12 mouse cellular contexts compared by ENCODE assay signal in the genomic region with DNA sequence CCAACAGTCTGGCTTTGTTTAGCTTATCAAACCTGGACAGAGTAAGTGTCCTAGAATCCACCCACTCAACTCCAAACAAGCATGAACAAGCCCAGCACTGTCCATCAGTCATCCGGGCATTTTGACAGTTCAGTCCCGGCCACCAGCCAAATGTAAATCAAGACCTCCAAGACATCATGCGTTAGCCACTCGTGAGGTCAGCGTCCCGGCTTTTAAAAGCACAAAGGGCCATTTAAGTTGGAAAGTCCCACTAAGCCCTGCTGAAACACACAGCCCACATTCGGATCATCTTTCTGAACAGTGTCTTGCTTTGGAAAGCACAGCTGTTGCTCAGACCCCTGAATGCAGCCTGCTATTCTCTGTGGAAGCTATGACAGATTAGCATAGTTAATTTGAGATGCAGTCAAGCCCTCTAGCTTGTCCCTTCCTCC. TPM values are rescaled to one million over a fixed set of nuclear protein-coding genes. Genes with fewer than 3 reads are reported as not detected.
DNase-seq lines count a peak whose midpoint lies in the region; ATAC-seq and TF ChIP-seq lines count a peak whose summit lies in the region.
"Had no signal": no experiment of that assay in that cellular context is flagged by ENCODE, and none has a peak within 500 bp of the region (broad histone marks: within the 10 kb centered on the region; RNA-seq: fewer than 3 reads in every experiment).

No protein-coding gene starts in this region.

- H3K36me3 ChIP-seq in midbrain, embryonic 11.5 days (ENCODE audit: control insufficient read depth, insufficient read depth, low read length), result no peaks in the 10 kb centered on the region
- no peaks in the 10 kb centered on the region for H3K36me3 ChIP-seq in midbrain, embryonic 16.5 days (ENCODE audit: control insufficient read depth, insufficient read depth, low read length)
- H3K36me3 ChIP-seq in limb, embryonic 13.5 days, result no peaks in the 10 kb centered on the region
- H3K36me3 ChIP-seq: embryonic facial prominence, embryonic 13.5 days had no signal

- no peak overlapping the region for H3K9ac ChIP-seq in midbrain, embryonic 11.5 days (ENCODE audit: low read length)
- no peak overlapping the region for H3K9ac ChIP-seq in midbrain, embryonic 16.5 days (ENCODE audit: low read depth, low read length)
- H3K9ac ChIP-seq in limb, embryonic 13.5 days, result no peak overlapping the region
- H3K9ac ChIP-seq: embryonic facial prominence, embryonic 13.5 days had no signal

- intact Hi-C loops in left cerebral cortex, adult 2 months (cut with DNase I), result no loop called here

- no peak overlapping the region for H3K27ac ChIP-seq in midbrain, embryonic 11.5 days (ENCODE audit: low read depth, low read length)
- no peak overlapping the region for H3K27ac ChIP-seq in midbrain, embryonic 16.5 days (ENCODE audit: low read length)
- no peak overlapping the region for H3K27ac ChIP-seq in limb, embryonic 13.5 days
- no peak overlapping the region for H3K27ac ChIP-seq in left cerebral cortex, adult 2 months
- H3K27ac ChIP-seq: embryonic facial prominence, embryonic 13.5 days had no signal

- no peaks in the 10 kb centered on the region for H3K27me3 ChIP-seq in midbrain, embryonic 11.5 days (ENCODE audit: control insufficient read depth, insufficient read depth, low read length)
- H3K27me3 ChIP-seq in midbrain, embryonic 16.5 days (ENCODE audit: control insufficient read depth, insufficient read depth, low read depth, low read length), result no peaks in the 10 kb centered on the region
- H3K27me3 ChIP-seq in limb, embryonic 13.5 days, result no peaks in the 10 kb centered on the region
- H3K27me3 ChIP-seq: embryonic facial prominence, embryonic 13.5 days had no signal

- ATAC-seq in midbrain, embryonic 11.5 days (ENCODE audit: low FRiP score), result 0 out of 2 replicates have a peak, but pooled peaks have one; percentile 30
- ATAC-seq in midbrain, embryonic 16.5 days, result no peak
- peak; percentile 62; the same call in 1 of the 2 replicates for ATAC-seq in limb, embryonic 13.5 days (ENCODE audit: low FRiP score, low read depth)

- H3K9me3 ChIP-seq in midbrain, embryonic 11.5 days (ENCODE audit: control insufficient read depth, low read length), result no peaks in the 10 kb centered on the region
- no peaks in the 10 kb centered on the region for H3K9me3 ChIP-seq in midbrain, embryonic 16.5 days (replicated peaks; ENCODE audit: control insufficient read depth, low read length, poor library complexity, severe bottlenecking)
- H3K9me3 ChIP-seq in limb, embryonic 13.5 days, result no peaks in the 10 kb centered on the region
- H3K9me3 ChIP-seq: embryonic facial prominence, embryonic 13.5 days had no signal

- WGBS in midbrain, embryonic 11.5 days, result 62% methylated on average over 7 of the region's 7 CpGs
- 36% methylated on average over 7 of the region's 7 CpGs for WGBS in midbrain, embryonic 16.5 days
- WGBS in limb, embryonic 13.5 days, result 59% methylated on average over 7 of the region's 7 CpGs

- peak; percentile 37 for DNase-seq in adrenal gland, postnatal 14 days
- no peak for DNase-seq in adrenal gland, adult 18-20 months (ENCODE audit: low spot score in 2 of 2)
- no peak for DNase-seq in midbrain, embryonic 11.5 days (ENCODE audit: low spot score, missing footprints)
- peak; percentile 50 for DNase-seq in testis, postnatal 10 days (ENCODE audit: low spot score)
- no peak for DNase-seq in yolk sac, embryonic 10.5 days (ENCODE audit: low spot score)
- DNase-seq in left cerebral cortex, adult 2 months (ENCODE audit: extremely low spot score in 1 of 2, low spot score in 2 of 2), result no peak
- DNase-seq: right cerebral cortex, postnatal 25 days had no signal

- TF ChIP-seq CTCF in left cerebral cortex, adult 2 months (IDR thresholded peaks at IDR 0.05), result no peak

- H3K4me2 ChIP-seq in midbrain, embryonic 11.5 days, result no peak overlapping the region
- no peak overlapping the region for H3K4me2 ChIP-seq in midbrain, embryonic 16.5 days (ENCODE audit: low read length)
- no peak overlapping the region for H3K4me2 ChIP-seq in limb, embryonic 13.5 days (replicated peaks)
- H3K4me2 ChIP-seq: embryonic facial prominence, embryonic 13.5 days had no signal

- no peak overlapping the region for H3K4me3 ChIP-seq in midbrain, embryonic 11.5 days (ENCODE audit: low read depth, low read length)
- H3K4me3 ChIP-seq in midbrain, embryonic 16.5 days (ENCODE audit: low read depth, low read length), result no peak overlapping the region
- H3K4me3 ChIP-seq in limb, embryonic 13.5 days, result no peak overlapping the region
- no peak overlapping the region for H3K4me3 ChIP-seq in left cerebral cortex, adult 2 months
- H3K4me3 ChIP-seq: embryonic facial prominence, embryonic 13.5 days had no signal

- no peaks in the 10 kb centered on the region for H3K4me1 ChIP-seq in midbrain, embryonic 11.5 days (ENCODE audit: control insufficient read depth, insufficient read depth, low read length)
- H3K4me1 ChIP-seq in midbrain, embryonic 16.5 days (ENCODE audit: control insufficient read depth, insufficient read depth, low read length), result peaks cover 4% of the 10 kb centered on the region
- H3K4me1 ChIP-seq in limb, embryonic 13.5 days, result peaks cover 19% of the 10 kb centered on the region

RNA-seq across cellular contexts. Expression of gene Gm12166, which starts 26.1 kb away (rescaled TPM):
- 0.86 and 4.1 TPM in 2 replicates for total RNA-seq in adrenal gland, postnatal 14 days (2021)
- 1 to 10 TPM; 3.1 to 3.3 TPM for total RNA-seq in adrenal gland, adult 18-20 months (2021)
- 1.4 and 2.5 TPM in 2 replicates for polyA plus RNA-seq in midbrain, embryonic 11.5 days (2014; fragmentation: Nextera tagmentation; extraction: Ambion mirVana)
- polyA plus RNA-seq in midbrain, embryonic 16.5 days (2015; fragmentation: Nextera tagmentation; extraction: Ambion mirVana), result 4.7 and 7.1 TPM in 2 replicates
- polyA plus RNA-seq in limb, embryonic 13.5 days (2015; fragmentation: Nextera tagmentation; extraction: Ambion mirVana), result 2.4 and 5.4 TPM in 2 replicates
- total RNA-seq in left cerebral cortex, adult 2 months (2021), result 1 to 10 TPM; 2.7 to 3.8 TPM

RNA-seq across cellular contexts. Expression of gene Adam19, which starts 29.8 kb away (rescaled TPM):
- total RNA-seq in adrenal gland, postnatal 14 days (2021), result 10.7 and 13.2 TPM in 2 replicates
- 1 to 10 TPM; 1.5 to 3.5 TPM for total RNA-seq in adrenal gland, adult 18-20 months (2021)
- polyA plus RNA-seq in midbrain, embryonic 11.5 days (2014; fragmentation: Nextera tagmentation; extraction: Ambion mirVana), result 6.1 and 6.6 TPM in 2 replicates
- 9.0 and 10.1 TPM in 2 replicates for polyA plus RNA-seq in midbrain, embryonic 16.5 days (2015; fragmentation: Nextera tagmentation; extraction: Ambion mirVana)
- polyA plus RNA-seq in limb, embryonic 13.5 days (2015; fragmentation: Nextera tagmentation; extraction: Ambion mirVana), result 15.6 and 16.4 TPM in 2 replicates
- 10 to 100 TPM; 19.1 to 19.8 TPM for total RNA-seq in left cerebral cortex, adult 2 months (2021)

RNA-seq across cellular contexts. Expression of gene Sox30, which starts 45.9 kb away (rescaled TPM):
- total RNA-seq in adrenal gland, postnatal 14 days (2021), result 0.26 and 0.45 TPM in 2 replicates
- under 1 TPM in 1 of 2 experiments, not detected in 1; 0.13 TPM for total RNA-seq in adrenal gland, adult 18-20 months (2021)
- 0.18 and 0.21 TPM in 2 replicates for polyA plus RNA-seq in midbrain, embryonic 11.5 days (2014; fragmentation: Nextera tagmentation; extraction: Ambion mirVana)
- polyA plus RNA-seq in midbrain, embryonic 16.5 days (2015; fragmentation: Nextera tagmentation; extraction: Ambion mirVana), result 0.06 and 0.08 TPM in 2 replicates
- 0.22 and 0.31 TPM in 2 replicates for polyA plus RNA-seq in limb, embryonic 13.5 days (2015; fragmentation: Nextera tagmentation; extraction: Ambion mirVana)
- under 1 TPM; 0.12 to 0.25 TPM for total RNA-seq in left cerebral cortex, adult 2 months (2021)
- total RNA-seq: megakaryocyte-erythroid progenitor cell, adult 5-6 weeks had no signal
- polyA plus RNA-seq: large intestine, adult 2 months had no signal

Comparison
In these comparisons a context has a peak if more than half of its experiments do, and no peak if none do; other contexts are left out.
1. DNase-seq: peak in adrenal gland, postnatal 14 days (single experiment) and testis, postnatal 10 days (single experiment); none in adrenal gland, adult 18-20 months (0 of 2), midbrain, embryonic 11.5 days (single experiment), yolk sac, embryonic 10.5 days (single experiment) and left cerebral cortex, adult 2 months (0 of 2).